Mouse (Mus musculus) stomach, embryonic 16.5 days (tissue): Measurements from ENCODE around the gene 2210016F16Rik. TPM values are rescaled to one million over a fixed set of nuclear protein-coding genes. Genes with fewer than 3 reads are reported as not detected.
A peak's percentile ranks its signal among the peaks of the same experiment; 100 is the strongest.
"Not testable (repeated sequence)": the region's sequence is repeated elsewhere in the genome, so short reads cannot be mapped to it uniquely, and the experiment has no call there.

Experiments used
- ATAC-seq: fragments of 200-750 bp; cut with Nextera tagmentation; 2 replicates; pipeline ENCODE4 v1.8.0; 2017; ENCODE audit warnings: moderate number of reproducible peaks, moderate TSS enrichment; ENCODE audit not compliant: insufficient read depth, low FRiP score
- H3K27ac ChIP-seq: fragments of 300-500 bp; sonication (generic); 2 replicates; pipeline ENCODE4 v1.5.1; 2014; ENCODE audit warnings: low read length
- H3K27me3 ChIP-seq: fragments of 300-500 bp; sonication (generic); 2 replicates; pipeline ENCODE4 v1.6.1; 2014; ENCODE audit warnings: low read length, control low read depth, mixed read lengths; ENCODE audit not compliant: control insufficient read depth, insufficient read depth
- H3K36me3 ChIP-seq: fragments of 300-500 bp; sonication (generic); 2 replicates; pipeline ENCODE4 v1.6.1; 2014; ENCODE audit warnings: low read length; ENCODE audit not compliant: control insufficient read depth, insufficient read depth
- H3K4me1 ChIP-seq: fragments of 300-500 bp; sonication (generic); 2 replicates; pipeline ENCODE4 v1.6.1; 2014; ENCODE audit warnings: low read length, control low read depth, mixed read lengths; ENCODE audit not compliant: control insufficient read depth, insufficient read depth
- H3K4me2 ChIP-seq: fragments of 300-500 bp; sonication (generic); 2 replicates; pipeline ENCODE4 v1.6.1; 2014; ENCODE audit warnings: low read depth, low read length, mixed read lengths
- H3K4me3 ChIP-seq: fragments of 300-500 bp; sonication (generic); replicated peaks from 2 replicates; pipeline ENCODE4 v1.5.1; 2014; ENCODE audit warnings: mild to moderate bottlenecking, low read length
- H3K9ac ChIP-seq: fragments of 300-500 bp; sonication (generic); 2 replicates; pipeline ENCODE4 v1.6.1; 2014; ENCODE audit warnings: low read length
- H3K9me3 ChIP-seq: fragments of 300-500 bp; sonication (generic); replicated peaks from 2 replicates; pipeline ENCODE4 v1.6.1; 2016; ENCODE audit warnings: low read length, control low read depth; ENCODE audit not compliant: control insufficient read depth
- WGBS: fragments of 180-500 bp; shearing (Covaris S2); extraction: QIAGEN DNeasy Blood & Tissue Kit; methylation state at CpG from one replicate; pipeline ENCODE4 v1.1.7; 2014; 5-methylcytosine and 5-hydroxymethylcytosine counted together
- polyA plus RNA-seq: library from polyadenylated mRNA; unstranded; fragments of >200 nt; fragmentation: Nextera tagmentation; extraction: Ambion mirVana; gene quantifications from 2 replicates; pipeline ENCODE4 v1.2.1, GENCODE M21; 2015

2210016F16Rik gene
- polyA plus RNA-seq, 1 experiment from 2014 or later, result 31.4 TPM

DNA sequence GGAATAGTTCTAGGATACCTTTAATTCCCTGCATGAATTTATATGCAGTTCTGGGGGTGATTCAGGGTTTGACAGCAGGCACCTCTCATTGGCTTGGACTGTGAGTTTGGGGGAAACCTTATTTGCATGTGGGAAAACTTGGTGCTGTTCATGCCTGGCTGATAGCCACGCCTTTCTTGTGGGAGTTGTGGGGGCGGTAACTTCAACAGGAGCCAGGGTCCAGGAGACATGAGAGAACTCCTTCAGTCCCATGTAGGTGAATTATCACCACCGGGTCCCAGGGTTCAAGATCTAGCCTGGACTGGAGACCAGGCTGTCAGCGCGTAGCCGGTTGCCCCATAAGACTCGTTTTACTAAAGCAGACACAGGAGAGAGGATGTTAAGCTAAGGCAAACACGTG lies 19.8 kb downstream of the 2210016F16Rik start:
- ATAC-seq, H3K36me3 ChIP-seq, H3K9me3 ChIP-seq, H3K27ac ChIP-seq, H3K4me3 ChIP-seq, H3K9ac ChIP-seq, H3K4me2 ChIP-seq, H3K4me1 ChIP-seq, H3K27me3 ChIP-seq: not testable (repeated sequence)
- 78% methylated on average over 8 of the region's 8 CpGs for WGBS

DNA sequence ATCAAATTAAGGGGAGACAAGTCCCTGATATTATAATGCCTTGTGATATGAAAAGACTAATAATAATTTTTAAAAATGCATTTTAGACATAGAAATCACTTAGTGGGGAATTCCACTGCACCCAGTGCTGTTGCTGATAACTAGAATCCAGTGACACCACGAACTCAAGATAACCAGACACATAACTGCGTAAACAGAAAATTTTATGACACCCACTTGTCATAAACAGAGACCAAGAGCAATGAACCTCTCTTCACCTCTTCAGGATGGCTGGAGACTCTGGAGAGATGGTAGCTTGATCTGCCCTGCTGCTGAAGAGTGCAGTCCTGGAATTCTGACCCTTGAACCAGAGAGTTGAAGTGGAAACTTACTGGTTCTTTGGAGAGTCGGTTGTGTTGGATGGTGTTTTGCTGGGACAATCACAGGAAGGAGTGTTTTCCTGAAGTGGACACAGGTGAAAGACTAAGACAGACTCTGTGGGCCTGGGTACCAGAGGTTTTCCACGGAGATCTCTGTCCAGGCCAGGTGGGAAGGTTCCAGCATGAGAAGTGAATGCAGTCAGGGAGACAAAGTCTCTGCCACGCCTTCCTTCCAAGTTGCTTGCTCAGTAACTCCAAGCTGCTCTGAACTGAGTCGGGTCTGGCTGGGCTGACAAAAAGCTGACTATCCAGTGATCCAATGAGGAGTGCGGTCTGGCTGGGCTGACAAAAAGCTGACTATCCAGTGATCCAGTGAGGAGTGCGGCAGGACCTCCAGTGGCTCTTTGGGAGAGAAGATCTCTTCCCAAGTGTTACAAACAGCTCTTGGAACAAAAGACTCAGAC lies 20.5 kb downstream of the 2210016F16Rik start:
- WGBS, result 71% methylated on average over 8 of the region's 8 CpGs
- no peak overlapping the region for H3K27ac ChIP-seq
- no peak overlapping the region for H3K4me2 ChIP-seq
- H3K27me3 ChIP-seq, result no peaks in the 10 kb centered on the region
- no peaks in the 10 kb centered on the region for H3K4me1 ChIP-seq
- no peak overlapping the region for H3K4me3 ChIP-seq
- no peaks in the 10 kb centered on the region for H3K36me3 ChIP-seq
- no peak overlapping the region for H3K9ac ChIP-seq
- H3K9me3 ChIP-seq, result no peaks in the 10 kb centered on the region
- ATAC-seq, result no peak

- no peaks in the 10 kb centered on the region for H3K27me3 ChIP-seq
- H3K9me3 ChIP-seq, result no peaks in the 10 kb centered on the region
- ATAC-seq, result peak; percentile 76
- peak overlapping the region; percentile 61 for H3K27ac ChIP-seq
- peak overlapping the region; percentile 69 for H3K4me3 ChIP-seq
- H3K4me1 ChIP-seq, result no peaks in the 10 kb centered on the region
- H3K36me3 ChIP-seq, result no peaks in the 10 kb centered on the region
- H3K9ac ChIP-seq, result 0 out of 2 replicates have a peak overlapping the region, but pooled peaks have one; percentile 34
- peak overlapping the region; percentile 97 for H3K4me2 ChIP-seq
- 4% methylated on average over 7 of the region's 7 CpGs for WGBS
Observed at GRCm38 (mm10) chr13:58359304-58359653, 25.7 kb downstream of the 2210016F16Rik start.

- WGBS, result under 1% methylated on average over 75 of the region's 85 CpGs
- H3K36me3 ChIP-seq, result no peaks in the 10 kb centered on the region
- peak within 1 kb of the TSS; percentile 97 for H3K4me2 ChIP-seq
Observed at GRCm38 (mm10) chr13:58358629-58359303, 26.3 kb downstream of the 2210016F16Rik start, which contains the start of gene Kif27. Gene Kif27 (minus strand): TSS chr13:58359122.

DNA sequence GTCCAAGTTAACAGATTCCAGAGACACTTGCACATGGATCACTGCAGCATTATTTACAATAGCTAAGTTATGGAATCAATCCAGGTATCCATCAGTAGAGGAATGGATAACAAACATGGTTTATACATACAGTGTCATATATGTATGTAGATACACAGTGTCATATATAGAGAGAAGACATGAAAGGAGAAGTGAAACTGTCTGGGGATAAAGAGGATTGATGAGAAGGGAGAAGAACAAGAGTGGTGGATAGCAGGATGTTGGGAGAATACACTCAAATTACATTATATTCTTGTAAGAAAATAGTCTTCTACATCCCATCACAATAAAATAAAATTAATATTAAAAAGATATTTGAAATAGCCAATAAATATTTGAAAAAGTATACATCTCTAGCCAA lies 32.0 kb downstream of the 2210016F16Rik start:
- Histone ChIP-seq H3K36me3 (no peaks in the 10 kb centered on the region), H3K27ac (no peak overlapping the region), H3K9me3 (no peaks in the 10 kb centered on the region), H3K4me1 (no peaks in the 10 kb centered on the region), H3K9ac (no peak overlapping the region), H3K27me3 (no peaks in the 10 kb centered on the region), H3K4me3 (no peak overlapping the region), H3K4me2 (no peak overlapping the region)
- no peak for ATAC-seq

More at GRCm38 (mm10) chr13:58358629-58359303, 26.3 kb downstream of the 2210016F16Rik start, which contains the start of gene Kif27:
- H3K9ac ChIP-seq, result peak within 1 kb of the TSS; percentile 75
- H3K4me1 ChIP-seq, result no peaks in the 10 kb centered on the region
- H3K4me3 ChIP-seq, result peak within 1 kb of the TSS; percentile 69
- no peaks in the 10 kb centered on the region for H3K27me3 ChIP-seq
- peak within 1 kb of the TSS; percentile 61 for H3K27ac ChIP-seq
- H3K9me3 ChIP-seq, result no peaks in the 10 kb centered on the region
- ATAC-seq, result peak; percentile 99

- WGBS, result 47% methylated on average over 4 of the region's 4 CpGs
- ATAC-seq, result no peak
- Histone ChIP-seq H3K27ac (no peak overlapping the region), H3K9ac (no peak overlapping the region), H3K4me2 (no peak overlapping the region), H3K27me3 (no peaks in the 10 kb centered on the region), H3K4me3 (no peak overlapping the region), H3K9me3 (no peaks in the 10 kb centered on the region), H3K4me1 (no peaks in the 10 kb centered on the region), H3K36me3 (no peaks in the 10 kb centered on the region)
Observed at GRCm38 (mm10) chr13:58350606-58351005, 34.4 kb downstream of the 2210016F16Rik start.

GRCm38 (mm10) chr13:58344505-58344904 lies 40.5 kb downstream of the 2210016F16Rik start:
- 84% methylated on average over 9 of the region's 9 CpGs for WGBS
- Histone ChIP-seq H3K27ac (no peak overlapping the region), H3K4me1 (no peaks in the 10 kb centered on the region), H3K9ac (no peak overlapping the region), H3K4me2 (no peak overlapping the region), H3K27me3 (no peaks in the 10 kb centered on the region), H3K4me3 (no peak overlapping the region), H3K9me3 (no peaks in the 10 kb centered on the region), H3K36me3 (no peaks in the 10 kb centered on the region)
- no peak for ATAC-seq

- Histone ChIP-seq H3K9ac (no peak overlapping the region), H3K27ac (no peak overlapping the region), H3K4me1 (no peaks in the 10 kb centered on the region), H3K27me3 (no peaks in the 10 kb centered on the region), H3K4me3 (no peak overlapping the region), H3K36me3 (no peaks in the 10 kb centered on the region), H3K4me2 (no peak overlapping the region), H3K9me3 (no peaks in the 10 kb centered on the region)
- 76% methylated on average over 12 of the region's 12 CpGs for WGBS
- no peak for ATAC-seq
Observed at GRCm38 (mm10) chr13:58337456-58337855, 47.6 kb downstream of the 2210016F16Rik start.

- 87% methylated on average over 5 of the region's 5 CpGs for WGBS
- no peaks in the 10 kb centered on the region for H3K9me3 ChIP-seq
- H3K36me3 ChIP-seq, result no peaks in the 10 kb centered on the region
- no peak for ATAC-seq
- no peaks in the 10 kb centered on the region for H3K27me3 ChIP-seq
- no peak overlapping the region for H3K4me2 ChIP-seq
- H3K4me3 ChIP-seq, result no peak overlapping the region
- no peak overlapping the region for H3K9ac ChIP-seq
- H3K4me1 ChIP-seq, result no peaks in the 10 kb centered on the region
- no peak overlapping the region for H3K27ac ChIP-seq
Observed at GRCm38 (mm10) chr13:58334116-58334515, 50.9 kb downstream of the 2210016F16Rik start.
